Mouse (Mus musculus) myocyte (in vitro differentiated cells): ENCODE results near the gene Vmn2r19.

Source experiments
- E2F4 ChIP-seq: IDR thresholded peaks from one replicate; pipeline ENCODE4 v1.6.1; 2011; ENCODE audit warnings: mild to moderate bottlenecking, control low read depth, moderate library complexity; ENCODE audit not compliant: insufficient read depth
- MYOD1 ChIP-seq, 3 experiments: IDR thresholded peaks; one replicate each; pipeline ENCODE4 v1.6.1; 2011; ENCODE audit warnings: control low read depth in 2 of 3, low read depth in 2 of 3, mild to moderate bottlenecking in 2 of 3, moderate library complexity in 1 of 3; ENCODE audit not compliant: insufficient read length in 2 of 3, control insufficient read depth in 1 of 3
- POLR2A ChIP-seq: IDR thresholded peaks from one replicate; pipeline ENCODE4 v1.6.1; 2011; ENCODE audit warnings: low read depth, mild to moderate bottlenecking, control low read depth, moderate library complexity; ENCODE audit not compliant: insufficient read length
- USF1 ChIP-seq: IDR thresholded peaks from one replicate; pipeline ENCODE4 v1.6.1; 2011; ENCODE audit warnings: low read depth, mild to moderate bottlenecking, control low read depth, moderate library complexity

- TF ChIP-seq POLR2A, result no peak
- TF ChIP-seq E2F4, result no peak
- no peak for TF ChIP-seq USF1
- TF ChIP-seq MYOD1 (IDR thresholded peaks at IDR 0.05; ENCODE audit: control insufficient read depth in 1 of 3, insufficient read length in 2 of 3, low read depth in 2 of 3), result no peak
Measured at GRCm38 (mm10) chr6:123265809-123266208, 42.3 kb upstream of the Vmn2r19 start.
